Mouse (Mus musculus) kidney, embryonic 15.5 days (tissue): Measurements from ENCODE around the gene Ifna6. TPM values are rescaled to one million over a fixed set of nuclear protein-coding genes. Genes with fewer than 3 reads are reported as not detected.

Experiments used
- polyA plus RNA-seq: library from polyadenylated mRNA; unstranded; fragments of >200 nt; fragmentation: Nextera tagmentation; extraction: Ambion mirVana; gene quantifications from 2 replicates; pipeline ENCODE4 v1.2.1, GENCODE M21; 2015

Ifna6 gene
- polyA plus RNA-seq, 1 experiment from 2014 or later, result not detected

Other genes with a start within 250 kb of the Ifna6 start
- not detected in 2 replicates for gene Ifna9, start 235.0 kb upstream of the Ifna6 start, polyA plus RNA-seq
- gene Ifna12, start 224.0 kb upstream of the Ifna6 start, polyA plus RNA-seq, result not detected in 2 replicates
- gene C87499, start 193.0 kb upstream of the Ifna6 start, polyA plus RNA-seq, result not detected in 2 replicates
- not detected in 2 replicates for gene Ifna13, start 183.0 kb upstream of the Ifna6 start, polyA plus RNA-seq
- not detected in 2 replicates for gene Ifna16, start 150.5 kb upstream of the Ifna6 start, polyA plus RNA-seq
- gene Ifna2, start 143.5 kb upstream of the Ifna6 start, polyA plus RNA-seq, result not detected in 2 replicates
- not detected in 2 replicates for gene Ifnab, start 136.1 kb upstream of the Ifna6 start, polyA plus RNA-seq
- 1.1 and 1.2 TPM in 2 replicates for gene Gm26566, start 105.6 kb upstream of the Ifna6 start, polyA plus RNA-seq
- 95.2 and 103 TPM in 2 replicates for gene Klhl9, start 105.0 kb upstream of the Ifna6 start, polyA plus RNA-seq
- not detected in 2 replicates for gene Gm13271, start 72.5 kb upstream of the Ifna6 start, polyA plus RNA-seq
- gene Gm13283, start 67.3 kb upstream of the Ifna6 start, polyA plus RNA-seq, result 0.30 and 0.49 TPM in 2 replicates
- 0.23 TPM in 1 of 2 replicates, not detected in the other for gene Gm13290, start 53.6 kb upstream of the Ifna6 start, polyA plus RNA-seq
- not detected in 2 replicates for gene Gm13289, start 50.5 kb upstream of the Ifna6 start, polyA plus RNA-seq
- 0.40 TPM in 1 of 2 replicates, not detected in the other for gene Gm13272, start 47.6 kb upstream of the Ifna6 start, polyA plus RNA-seq
- gene Ifnz, start 45.3 kb upstream of the Ifna6 start, polyA plus RNA-seq, result 0.35 TPM in 1 of 2 replicates, not detected in the other
- not detected in 2 replicates for gene Gm13276, start 41.7 kb upstream of the Ifna6 start, polyA plus RNA-seq
- gene Gm13277, start 38.8 kb upstream of the Ifna6 start, polyA plus RNA-seq, result not detected in 2 replicates
- gene Gm13278, start 35.9 kb upstream of the Ifna6 start, polyA plus RNA-seq, result not detected in 2 replicates
- gene Gm13275, start 32.9 kb upstream of the Ifna6 start, polyA plus RNA-seq, result not detected in 2 replicates
- not detected in 2 replicates for gene Gm13279, start 30.0 kb upstream of the Ifna6 start, polyA plus RNA-seq
- 1.0 and 1.2 TPM in 2 replicates for gene Gm13285, start 27.8 kb upstream of the Ifna6 start, polyA plus RNA-seq
- gene Gm13287, start 24.2 kb upstream of the Ifna6 start, polyA plus RNA-seq, result not detected in 2 replicates
- 0.08 TPM in 1 of 2 replicates, not detected in the other for gene Gm13288, start 21.9 kb upstream of the Ifna6 start, polyA plus RNA-seq
- gene Ifna7, start 11.2 kb upstream of the Ifna6 start, polyA plus RNA-seq, result not detected in 2 replicates
- gene Ifna11, start 7.5 kb upstream of the Ifna6 start, polyA plus RNA-seq, result not detected in 2 replicates
- not detected in 2 replicates for gene Ifna5, start 8.1 kb downstream of the Ifna6 start, polyA plus RNA-seq
- gene Ifna4, start 14.4 kb downstream of the Ifna6 start, polyA plus RNA-seq, result not detected in 2 replicates
- gene Ifna1, start 22.7 kb downstream of the Ifna6 start, polyA plus RNA-seq, result not detected in 2 replicates
- gene Ifne, start 52.8 kb downstream of the Ifna6 start, polyA plus RNA-seq, result not detected in 2 replicates